Mouse (Mus musculus) layer of hippocampus, adult 2 months (tissue): Measurements from ENCODE around the gene Pld1. TPM values are rescaled to one million over a fixed set of nuclear protein-coding genes. Genes with fewer than 3 reads are reported as not detected.

Experiments used
- DNase-seq, 2 experiments: peaks; one replicate each; pipeline ENCODE4 v3.0.0; 2022; ENCODE audit warnings: low spot score in 2 of 2
- H3K27ac ChIP-seq: fragments of 200-600 bp; 2 replicates; pipeline ENCODE4 v1.8.1; 2022
- H3K4me3 ChIP-seq: fragments of 200-600 bp; 2 replicates; pipeline ENCODE4 v1.8.1; 2022; ENCODE audit warnings: mild to moderate bottlenecking
- CTCF ChIP-seq: fragments of 200-600 bp; conservative IDR thresholded peaks from 2 replicates; pipeline ENCODE4 v1.8.1; 2022; ENCODE audit warnings: antibody characterized with exemption, mild to moderate bottlenecking, moderate library complexity
- total RNA-seq, 2 experiments: library from RNA; stranded (reverse); gene quantifications; 2 replicates each; pipeline ENCODE4 v1.2.3; 2021

The Pld1 gene
- total RNA-seq, 2 experiments from 2014 or later, result 6.9 to 9.0 TPM

- no peak for DNase-seq
- Histone ChIP-seq H3K27ac (no peak overlapping the region), H3K4me3 (no peak overlapping the region)
- no peak for TF ChIP-seq CTCF
These were observed 13.2 kb downstream of the Pld1 start for GRCm38 (mm10) chr3:27951721-27952120.

DNA sequence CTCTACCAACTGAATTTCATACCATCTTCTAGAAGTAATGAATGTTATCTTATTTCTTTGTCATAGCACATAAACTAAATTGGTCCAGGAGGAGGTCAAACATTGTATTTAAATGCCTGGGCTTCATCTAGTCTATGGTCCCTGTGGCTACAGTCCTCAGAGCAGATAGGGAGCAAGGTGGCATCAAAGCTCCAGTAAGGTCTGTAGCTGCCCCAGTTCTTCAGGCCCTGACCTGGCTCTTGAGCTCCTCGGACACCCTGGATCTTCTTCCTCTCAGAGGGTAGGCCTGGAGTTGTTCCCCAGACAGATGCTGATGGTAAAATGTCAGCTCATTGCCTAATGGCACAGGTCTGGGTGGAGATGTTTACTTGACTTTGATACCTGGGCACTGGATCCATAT is 17.5 kb downstream of the Pld1 start:
- Histone ChIP-seq H3K27ac (no peak overlapping the region), H3K4me3 (no peak overlapping the region)
- no peak for TF ChIP-seq CTCF
- no peak for DNase-seq

DNA sequence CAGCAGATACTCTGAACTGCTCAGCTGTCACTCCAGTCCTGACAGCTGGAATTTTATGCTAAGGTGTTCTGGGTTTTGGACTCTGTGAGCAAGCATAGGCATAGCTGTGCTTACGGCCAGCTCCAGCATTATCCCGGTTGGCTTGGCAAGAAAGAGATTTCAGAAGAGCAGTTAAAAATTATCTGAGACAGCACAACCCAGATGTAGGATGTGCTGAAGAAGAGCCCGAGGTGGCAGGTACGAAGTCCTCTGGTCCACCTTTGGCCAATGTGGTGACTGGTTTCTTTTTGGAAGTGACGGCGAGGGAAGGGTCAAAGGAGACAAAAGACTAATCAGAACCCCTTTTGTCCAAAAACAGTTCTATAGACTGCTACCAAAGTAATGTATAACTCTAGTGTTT is 20.7 kb downstream of the Pld1 start:
- no peak overlapping the region for H3K27ac ChIP-seq
- no peak for DNase-seq
- H3K4me3 ChIP-seq, result no peak overlapping the region
- no peak for TF ChIP-seq CTCF

- H3K4me3 ChIP-seq, result no peak overlapping the region
- no peak overlapping the region for H3K27ac ChIP-seq
- DNase-seq, result no peak
- TF ChIP-seq CTCF, result no peak
These were observed 22.7 kb downstream of the Pld1 start for GRCm38 (mm10) chr3:27961162-27961561.

DNA sequence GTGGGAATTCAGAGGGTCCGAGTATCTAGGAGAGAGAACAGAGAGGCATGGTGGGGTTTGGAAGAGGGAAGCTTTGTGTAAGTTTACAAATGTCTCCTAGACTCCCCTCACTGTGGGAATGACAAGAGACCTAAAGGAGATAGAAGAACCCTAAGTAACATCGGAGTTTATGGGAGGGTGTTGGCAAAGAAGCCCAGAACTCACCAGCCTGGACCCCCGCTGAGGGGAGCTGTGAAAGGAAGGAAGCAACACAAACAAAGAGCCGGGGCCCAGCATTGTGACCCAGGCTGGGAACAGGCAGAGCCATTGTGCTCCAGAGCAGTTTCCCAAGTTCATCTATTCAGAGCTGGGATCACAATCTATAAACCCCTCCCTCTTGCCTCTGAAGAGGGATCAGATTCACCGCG is 25.3 kb downstream of the Pld1 start:
- H3K27ac ChIP-seq, result no peak overlapping the region
- H3K4me3 ChIP-seq, result no peak overlapping the region
- no peak for DNase-seq
- no peak for TF ChIP-seq CTCF

GRCm38 (mm10) chr3:27968671-27969070 is 30.2 kb downstream of the Pld1 start:
- DNase-seq, result peak in 1 of 2 experiments; percentile 40
- Histone ChIP-seq H3K4me3 (no peak overlapping the region), H3K27ac (no peak overlapping the region)
- TF ChIP-seq CTCF, result no peak

DNA sequence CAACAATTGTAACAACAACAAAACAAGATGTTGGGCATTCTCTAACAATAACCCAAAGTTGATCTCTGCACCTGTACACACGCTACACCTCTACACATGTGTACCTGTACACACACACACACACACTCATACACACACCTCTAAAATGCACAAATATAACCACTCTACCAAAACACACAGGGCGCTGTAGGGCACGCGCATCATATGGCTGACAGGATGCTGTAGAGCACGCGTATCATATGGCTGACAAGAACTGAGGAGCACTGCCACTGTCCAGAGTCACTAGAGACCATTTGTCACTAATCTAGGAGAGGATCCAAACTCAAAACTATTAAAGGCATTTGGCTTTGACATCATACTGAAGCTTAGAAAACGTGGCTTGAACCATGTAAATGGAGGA is 35.4 kb downstream of the Pld1 start:
- DNase-seq, result no peak
- Histone ChIP-seq H3K4me3 (no peak overlapping the region), H3K27ac (no peak overlapping the region)
- no peak for TF ChIP-seq CTCF

DNA sequence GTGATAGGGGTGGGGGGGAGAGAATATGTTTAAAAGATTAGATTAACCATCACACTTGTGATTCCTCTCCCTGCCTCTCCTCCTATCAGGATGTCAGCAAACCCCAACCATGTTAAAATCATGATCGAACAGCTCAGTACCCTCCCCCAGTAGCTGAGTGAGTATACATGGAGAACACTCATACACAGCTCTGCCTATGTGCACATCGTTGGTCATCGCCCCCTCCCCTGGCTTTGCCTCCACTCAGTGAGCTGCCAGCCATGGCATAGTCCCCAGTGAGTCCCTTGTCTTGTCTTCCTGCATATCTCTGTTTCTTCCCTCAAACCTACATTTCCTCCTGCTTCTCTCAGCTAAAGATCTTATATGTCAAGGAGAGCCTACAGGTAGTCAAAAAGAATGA is 36.5 kb downstream of the Pld1 start:
- Histone ChIP-seq H3K27ac (no peak overlapping the region), H3K4me3 (no peak overlapping the region)
- DNase-seq, result no peak
- no peak for TF ChIP-seq CTCF

- H3K4me3 ChIP-seq, result no peak overlapping the region
- no peak for TF ChIP-seq CTCF
- no peak overlapping the region; the same call in 1 of the 2 replicates for H3K27ac ChIP-seq
- no peak for DNase-seq
These were observed 38.5 kb downstream of the Pld1 start for GRCm38 (mm10) chr3:27976931-27977544.

DNA sequence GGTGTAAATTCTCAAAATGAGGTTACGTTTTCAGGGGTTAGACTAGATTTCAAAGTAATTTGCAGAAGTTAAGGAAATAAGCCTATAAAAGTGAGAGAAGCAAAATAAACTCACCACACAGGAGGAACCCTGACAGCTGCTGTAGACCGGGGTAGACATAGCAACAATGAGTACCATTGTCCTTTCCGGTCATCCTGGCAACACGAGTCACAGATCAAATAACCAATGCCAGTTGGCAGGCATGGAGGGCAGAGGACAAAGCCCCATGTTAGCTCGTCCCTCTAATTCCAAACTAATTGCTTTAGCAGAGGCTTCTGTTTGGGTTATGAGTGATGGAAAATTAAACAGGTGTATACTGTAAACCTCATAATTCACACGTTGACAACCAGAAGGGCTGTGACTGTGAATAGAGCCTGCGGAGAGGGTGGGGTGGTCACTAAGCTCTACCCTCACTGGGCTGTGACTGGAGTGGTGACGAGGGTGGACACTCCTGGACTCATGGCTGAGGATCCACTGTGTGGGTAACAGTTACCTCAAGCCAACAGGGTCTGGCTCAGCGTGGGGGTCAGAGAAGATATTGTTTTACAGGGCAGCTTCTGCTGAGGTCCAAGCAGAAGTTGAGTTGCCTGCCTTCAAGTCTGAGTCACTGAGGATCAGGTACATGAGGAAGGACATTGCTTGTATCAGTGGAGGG is 39.7 kb downstream of the Pld1 start:
- H3K4me3 ChIP-seq, result no peak overlapping the region
- DNase-seq, result peak in 1 of 2 experiments; percentile 5
- peak overlapping the region; percentile 46; the same call in 1 of the 2 replicates for H3K27ac ChIP-seq
- no peak for TF ChIP-seq CTCF

- Histone ChIP-seq H3K27ac (no peak overlapping the region), H3K4me3 (no peak overlapping the region)
- TF ChIP-seq CTCF, result no peak
- DNase-seq, result peak; percentile 43 to 48
These were observed 43.1 kb downstream of the Pld1 start for GRCm38 (mm10) chr3:27981591-27981990.

DNA sequence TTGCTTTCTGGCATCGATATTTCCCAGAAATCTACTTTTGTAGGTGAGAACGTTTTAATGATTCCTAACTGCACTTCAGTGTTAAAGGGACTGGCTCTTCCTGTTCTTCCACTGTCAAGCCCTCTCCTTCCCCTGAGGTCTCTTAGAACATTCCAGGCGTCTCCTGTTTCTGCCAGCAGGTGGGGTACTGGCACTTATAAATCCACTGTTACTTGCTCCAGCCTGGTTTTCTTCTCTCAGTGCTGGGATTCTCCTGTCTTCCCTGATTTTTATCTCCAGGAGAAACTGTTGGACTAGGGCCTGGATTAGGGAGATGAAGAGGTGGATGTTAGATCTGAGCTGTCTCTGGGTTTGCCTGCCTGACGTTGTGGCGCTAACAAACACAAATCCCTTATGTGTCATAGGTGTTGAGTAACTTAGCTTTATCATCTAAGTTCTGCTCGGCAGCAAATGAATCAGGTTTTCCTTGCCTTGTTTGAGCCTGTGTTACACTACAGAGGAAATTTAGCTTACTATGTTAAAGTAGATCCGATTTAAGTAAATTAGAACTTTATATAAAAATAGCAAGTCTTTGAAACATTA is 44.0 kb downstream of the Pld1 start:
- no peak overlapping the region for H3K27ac ChIP-seq
- TF ChIP-seq CTCF, result peak; percentile 90
- DNase-seq, result peak; percentile 76 to 81
- no peak overlapping the region for H3K4me3 ChIP-seq

- no peak overlapping the region; the same call in 1 of the 2 replicates for H3K27ac ChIP-seq
- DNase-seq, result no peak
These were observed 44.8 kb downstream of the Pld1 start for GRCm38 (mm10) chr3:27983274-27983673.

More at GRCm38 (mm10) chr3:27983274-27983673, 44.8 kb downstream of the Pld1 start:
- H3K4me3 ChIP-seq, result no peak overlapping the region
- no peak for TF ChIP-seq CTCF
